Mouse (Mus musculus) gastrocnemius, postnatal 10 days (tissue): ENCODE data around the gene Mb. TPM values are rescaled to one million over a fixed set of nuclear protein-coding genes. Genes with fewer than 3 reads are reported as not detected.

Experiments used
- DNase-seq: peaks from one replicate; pipeline ENCODE4 v3.0.0; 2021; ENCODE audit warnings: mixed read lengths
- long read RNA-seq, 2 experiments: library from polyadenylated mRNA; stranded (forward); transcript quantifications; one replicate each; pipeline ENCODE4 v2.0.0; 2021
- total RNA-seq, 2 experiments: library from RNA; stranded (reverse); gene quantifications; 2 replicates each; pipeline ENCODE4 v1.2.3; 2021

Mb gene
- 100 to 1,000 TPM; 415 to 512 TPM for total RNA-seq
- long read RNA-seq, experiment 1, transcript Mb-203 (3 exons, 1,104 nt): major isoform, 86 of 119 reads
- long read RNA-seq, experiment 1, transcript Mb-201 (4 exons, 550 nt): minor isoform, 10 of 119 reads
- long read RNA-seq, experiment 1, partial matches to known transcripts: 2 of 119 reads
- long read RNA-seq, experiment 1, other reads (novel, unspliced or antisense): 20 of 119 reads
- long read RNA-seq, experiment 2, transcript Mb-203 (3 exons, 1,104 nt): major isoform, 74 of 106 reads
- long read RNA-seq, experiment 2, transcript Mb-201 (4 exons, 550 nt): minor isoform, 12 of 106 reads
- long read RNA-seq, experiment 2, partial matches to known transcripts: 4 of 106 reads
- long read RNA-seq, experiment 2, other reads (novel, unspliced or antisense): 16 of 106 reads

DNA sequence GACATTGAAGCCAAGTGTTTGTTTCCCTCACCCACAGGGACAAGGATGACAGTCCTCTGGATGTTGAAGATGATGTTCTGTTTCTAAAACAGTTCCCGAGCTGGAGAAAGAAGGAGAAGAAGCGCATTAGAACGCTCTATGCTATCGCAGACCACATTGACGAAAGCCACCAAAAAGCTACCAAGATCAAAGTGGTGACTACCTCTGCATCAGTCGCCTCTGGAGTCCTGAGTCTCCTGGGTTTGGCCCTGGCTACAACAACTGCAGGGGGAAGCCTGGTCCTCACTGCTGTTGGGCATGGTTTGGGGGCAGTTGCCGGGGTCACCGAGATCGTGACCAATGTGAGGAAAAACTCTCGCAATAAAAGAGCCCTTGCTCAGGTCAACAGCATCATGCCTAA lies at the start of gene Mb:
Mb (minus strand) TSS at position 101 of the 400 bp plus-strand sequence.
- no peak for DNase-seq

GRCm38 (mm10) chr15:77099756-77100155 lies 49.3 kb upstream of the Mb start:
- no peak for DNase-seq

DNA sequence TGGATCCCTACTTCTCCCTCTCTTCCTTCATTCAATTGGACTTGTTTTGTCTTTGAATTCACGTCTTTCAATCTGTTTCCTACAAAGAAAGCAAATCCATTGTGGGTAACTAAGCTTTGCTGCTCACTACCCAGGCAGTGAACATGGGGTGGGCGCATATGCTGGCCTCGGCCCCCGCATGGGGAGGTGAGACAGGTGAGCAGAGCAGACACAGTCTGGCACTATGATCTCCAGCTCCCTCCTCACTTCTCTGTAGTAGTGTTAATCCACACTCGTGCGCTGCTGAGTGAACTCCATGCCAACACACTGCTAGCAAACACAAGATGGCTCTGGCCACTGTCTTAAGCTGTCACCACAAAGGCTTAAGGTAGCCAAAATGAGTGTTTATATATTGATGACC lies 46.9 kb upstream of the Mb start:
- DNase-seq: no peak

- no peak for DNase-seq
Observed at GRCm38 (mm10) chr15:77095216-77095615, 44.7 kb upstream of the Mb start.

GRCm38 (mm10) chr15:77094431-77094830 lies 44.0 kb upstream of the Mb start:
- no peak for DNase-seq

DNA sequence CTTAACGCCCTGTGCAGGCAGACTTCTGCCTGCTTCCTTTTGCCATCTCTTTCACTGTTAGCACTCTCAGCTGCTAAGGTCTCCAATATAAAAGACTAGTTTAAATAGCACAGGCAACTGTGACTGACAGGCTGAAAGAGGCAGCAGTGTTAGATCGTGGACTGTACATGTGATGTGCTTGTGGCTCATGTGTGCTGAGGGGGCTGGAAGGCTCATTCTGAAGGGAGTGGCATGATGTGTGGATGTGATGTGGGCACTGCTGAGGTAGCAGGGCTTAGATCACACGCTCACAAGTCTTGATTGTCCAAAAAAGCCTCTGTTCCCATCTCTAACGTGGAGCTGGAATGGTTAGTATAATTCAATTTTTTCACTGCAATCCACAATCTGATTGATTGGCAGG lies 40.9 kb upstream of the Mb start:
- DNase-seq: no peak

DNA sequence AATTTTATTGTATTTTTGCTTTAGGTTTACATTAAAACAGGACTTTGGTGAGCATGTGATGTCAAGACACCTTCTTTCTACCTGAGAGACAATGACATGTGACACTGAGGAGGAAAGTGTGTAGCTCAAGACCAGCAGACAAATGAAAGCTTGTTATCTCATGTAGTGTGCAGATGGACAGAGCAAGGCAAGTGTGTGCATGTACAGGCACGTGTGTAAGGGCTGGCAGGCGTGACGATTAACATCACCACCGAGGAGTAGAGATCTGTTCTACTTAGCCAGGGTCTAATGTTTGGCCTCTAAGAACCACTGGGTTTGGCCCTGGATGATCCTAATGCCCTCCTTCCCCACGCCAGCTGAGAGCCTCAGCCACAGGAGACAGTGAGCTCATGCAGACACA lies 40.1 kb upstream of the Mb start:
- DNase-seq: no peak

DNA sequence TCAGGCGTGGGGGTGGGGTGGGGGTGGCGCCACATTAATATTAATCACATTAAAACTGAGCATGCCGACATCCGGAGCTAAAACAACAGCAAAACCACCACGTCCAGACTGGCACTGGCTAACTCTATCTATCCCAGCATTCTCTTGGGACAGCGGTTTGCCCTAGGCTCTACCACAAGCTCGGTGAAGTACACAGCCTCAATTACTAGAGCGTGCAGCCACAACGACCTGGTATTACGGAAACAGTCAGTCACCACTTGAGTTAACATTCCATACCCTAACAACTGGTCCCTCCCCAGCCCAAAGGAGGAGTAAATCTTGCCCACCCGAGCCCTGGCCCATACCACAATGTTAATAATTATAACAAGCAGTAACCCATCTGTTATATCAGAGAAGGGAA lies 38.8 kb upstream of the Mb start:
- no peak for DNase-seq

GRCm38 (mm10) chr15:77086488-77086887 lies 36.0 kb upstream of the Mb start:
- DNase-seq: no peak

GRCm38 (mm10) chr15:77085818-77086217 lies 35.3 kb upstream of the Mb start:
- peak; percentile 37 for DNase-seq

DNA sequence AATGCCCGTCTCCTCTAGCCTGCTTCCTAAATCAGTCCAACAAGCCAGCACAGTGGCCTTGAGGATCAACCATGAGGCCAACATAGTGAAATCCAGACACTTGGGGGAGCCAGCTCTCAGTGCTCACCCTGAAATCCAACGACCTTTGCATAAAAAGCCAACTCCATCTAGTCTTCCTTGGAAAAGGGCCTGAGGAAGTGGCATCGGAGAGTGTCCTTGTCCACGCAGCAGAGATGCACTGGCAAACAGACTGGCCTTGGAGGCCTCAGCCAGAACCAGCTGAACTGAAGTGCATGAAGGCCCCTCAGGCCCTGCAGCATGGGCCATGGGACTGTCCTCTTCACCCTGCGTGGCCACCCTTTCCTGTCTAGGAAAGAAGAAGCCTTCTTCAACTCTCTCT lies 31.0 kb upstream of the Mb start:
- no peak for DNase-seq

GRCm38 (mm10) chr15:77080684-77081254 lies 30.3 kb upstream of the Mb start:
- DNase-seq: no peak

GRCm38 (mm10) chr15:77079890-77080361 lies 29.5 kb upstream of the Mb start:
- peak; percentile 38 for DNase-seq

- no peak for DNase-seq
Observed at GRCm38 (mm10) chr15:77079256-77079822, 28.9 kb upstream of the Mb start.

DNA sequence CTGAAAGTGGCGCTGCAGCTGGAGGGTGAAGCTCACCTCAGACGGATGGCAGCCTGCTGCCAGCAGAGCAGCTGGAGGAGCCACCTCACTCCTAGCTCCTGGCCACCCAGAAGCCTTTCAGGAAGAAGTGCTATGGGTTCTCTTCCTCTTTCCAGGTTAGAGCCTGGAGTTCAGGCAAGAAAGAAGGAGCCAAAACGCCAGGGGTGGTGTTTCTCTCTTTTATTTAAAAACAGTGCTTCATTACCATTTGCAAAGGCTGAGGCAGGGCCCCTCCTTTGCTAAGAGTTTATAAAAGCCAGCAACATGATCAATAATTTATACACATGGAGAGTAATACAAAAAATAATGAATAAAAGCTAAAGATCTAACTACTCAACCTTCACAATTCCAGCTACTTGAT lies 28.3 kb upstream of the Mb start:
- DNase-seq: no peak

- DNase-seq: no peak
Observed at GRCm38 (mm10) chr15:77077906-77078305, 27.4 kb upstream of the Mb start.

GRCm38 (mm10) chr15:77076523-77076922 lies 26.1 kb upstream of the Mb start:
- DNase-seq: no peak

- no peak for DNase-seq
Observed at GRCm38 (mm10) chr15:77072556-77073163, 22.2 kb upstream of the Mb start.

DNA sequence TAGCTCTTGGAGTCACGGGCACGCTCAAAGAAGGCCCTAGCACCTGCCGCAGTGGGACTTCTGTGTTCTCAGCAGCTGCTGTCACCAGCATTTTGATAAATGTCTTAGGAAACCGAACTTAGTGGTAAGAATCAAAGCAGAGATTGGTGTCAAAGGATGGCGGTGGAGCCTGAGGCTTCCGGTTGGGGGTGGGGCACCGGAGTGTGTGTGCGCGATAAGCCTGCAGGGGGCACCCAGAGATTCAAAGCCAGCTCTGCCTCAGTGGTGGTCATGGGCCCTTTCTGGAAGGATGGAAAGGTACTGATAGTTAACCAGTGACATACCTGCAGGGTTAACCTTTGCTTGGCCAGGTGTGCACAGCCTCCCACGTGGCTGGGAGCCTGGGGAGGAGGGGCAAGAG lies 21.0 kb upstream of the Mb start:
- DNase-seq: peak; percentile 31

DNA sequence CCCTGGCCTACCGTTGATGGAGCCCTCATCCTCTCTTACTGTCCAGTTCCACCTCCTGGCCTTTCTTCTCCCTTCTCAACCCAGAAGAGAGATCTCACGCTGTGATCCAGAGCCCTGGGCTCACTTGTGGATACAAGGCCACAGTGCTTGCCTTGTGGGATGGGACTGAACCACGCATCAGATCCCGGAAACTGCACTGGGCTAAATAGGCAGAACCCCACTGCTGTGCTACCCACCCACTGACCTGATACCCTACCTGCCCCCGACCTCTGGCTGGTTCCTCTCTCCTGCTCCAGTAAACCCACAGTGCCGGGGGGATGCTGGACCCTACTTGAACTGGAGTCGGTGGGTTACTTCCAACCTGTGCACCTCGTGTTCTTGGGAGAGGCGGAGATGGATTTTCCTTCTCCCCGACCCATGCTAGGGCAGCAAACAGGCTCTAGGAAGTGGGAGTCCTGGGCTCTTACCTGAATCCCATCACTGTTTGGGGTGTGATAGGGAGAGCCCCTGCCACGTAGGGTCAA lies 20.3 kb upstream of the Mb start:
- no peak for DNase-seq

GRCm38 (mm10) chr15:77069019-77069418 lies 18.5 kb upstream of the Mb start:
- DNase-seq: no peak

DNA sequence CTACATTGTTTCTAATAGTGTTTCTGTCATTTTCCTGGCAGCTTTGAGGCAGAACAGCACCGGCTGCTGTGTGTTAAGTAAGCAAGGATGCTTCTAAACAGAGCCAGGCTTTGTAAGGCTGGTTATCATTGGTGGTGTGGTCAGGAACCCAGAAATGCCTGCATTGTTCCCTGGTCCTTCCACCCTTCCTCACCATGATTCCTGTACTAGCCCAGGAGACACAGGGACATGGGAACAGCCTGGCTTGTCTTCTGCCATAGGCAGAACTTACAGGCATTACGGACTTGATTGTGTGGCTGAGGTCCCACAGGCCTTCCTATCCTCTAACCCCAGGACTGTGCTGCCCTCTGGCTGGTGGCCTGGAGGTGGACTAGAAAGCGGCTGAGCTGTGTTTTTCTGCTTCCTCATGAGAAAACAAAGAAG lies 18.0 kb upstream of the Mb start:
- peak; percentile 35 for DNase-seq

DNA sequence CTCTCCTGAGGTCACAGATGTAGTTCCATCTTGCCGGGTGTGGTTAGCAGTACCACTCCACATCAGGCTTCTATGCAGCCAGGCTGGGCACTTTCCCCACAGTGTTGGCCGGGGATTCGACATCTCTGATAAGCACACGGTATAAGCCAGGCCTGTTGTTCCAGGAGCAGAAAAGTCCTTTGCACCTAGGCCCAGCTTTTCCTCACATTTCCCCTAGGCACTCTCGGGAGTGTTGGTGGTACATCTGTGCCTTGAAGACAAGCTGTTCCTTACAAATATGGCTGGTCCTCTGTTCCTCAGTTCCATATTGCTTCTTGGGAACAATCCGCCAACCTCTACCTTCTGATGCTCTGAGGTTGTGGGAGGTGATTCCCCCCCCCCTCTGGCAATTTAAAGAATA lies 15.8 kb upstream of the Mb start:
- DNase-seq: no peak
